Mouse (Mus musculus) thymus, adult 2 months (tissue): ENCODE results near the gene Nphp3. TPM values are rescaled to one million over a fixed set of nuclear protein-coding genes. Genes with fewer than 3 reads are reported as not detected.
A peak's percentile ranks its signal among the peaks of the same experiment; 100 is the strongest.

Experiments used
- DNase-seq: peaks from one replicate; pipeline ENCODE4 v3.0.0; 2021
- H3K27ac ChIP-seq: fragments of 200-500 bp; 2 replicates; pipeline ENCODE4 v1.5.1; 2012; ENCODE audit warnings: low read length, control low read depth; ENCODE audit not compliant: control insufficient read depth, insufficient read depth
- H3K27me3 ChIP-seq: fragments of 200-500 bp; 2 replicates; pipeline ENCODE4 v1.6.1; 2012; ENCODE audit warnings: mild to moderate bottlenecking, low read length, moderate library complexity, mixed read lengths; ENCODE audit not compliant: control insufficient read depth, insufficient read depth
- H3K36me3 ChIP-seq: fragments of 200-500 bp; 2 replicates; pipeline ENCODE4 v1.6.1; 2012; ENCODE audit warnings: mild to moderate bottlenecking, low read length, moderate library complexity; ENCODE audit not compliant: control insufficient read depth, insufficient read depth
- H3K4me1 ChIP-seq: fragments of 200-500 bp; replicated peaks from 2 replicates; pipeline ENCODE4 v1.6.1; 2012; ENCODE audit warnings: low read length; ENCODE audit not compliant: control insufficient read depth, insufficient read depth
- H3K4me3 ChIP-seq: fragments of 200-500 bp; 2 replicates; pipeline ENCODE4 v1.5.1; 2012; ENCODE audit warnings: mild to moderate bottlenecking, low read length, control low read depth, moderate library complexity; ENCODE audit not compliant: control insufficient read depth, insufficient read depth
- CTCF ChIP-seq: fragments of 200-500 bp; IDR thresholded peaks from 2 replicates; pipeline ENCODE4 v1.5.1; 2012; ENCODE audit warnings: mild to moderate bottlenecking, control low read depth, low read length, moderate library complexity, borderline replicate concordance; ENCODE audit not compliant: control insufficient read depth, poor library complexity, insufficient read depth; ENCODE audit errors: extremely low read depth
- POLR2A ChIP-seq: fragments of 200-500 bp; IDR thresholded peaks from 2 replicates; pipeline ENCODE4 v1.6.1; 2012; ENCODE audit warnings: mild to moderate bottlenecking, low read length, control low read depth, moderate library complexity; ENCODE audit not compliant: control insufficient read depth, poor library complexity, insufficient read depth; ENCODE audit errors: extremely low read depth
- WGBS: fragments of 180-500 bp; shearing (Covaris S2); methylation state at CpG from one replicate; pipeline ENCODE4 v1.1.7; 2018; 5-methylcytosine and 5-hydroxymethylcytosine counted together
- polyA plus RNA-seq: library from polyadenylated mRNA; depleted of rRNA; stranded (reverse); fragments of >200 nt; gene quantifications from 2 replicates; pipeline ENCODE4 v1.2.3, GENCODE M21; 2012

The Nphp3 gene
- polyA plus RNA-seq, 1 experiment: 4.9 TPM

GRCm38 (mm10) chr9:104062430-104063243 is 60.3 kb downstream of the Nphp3 start, which contains the start of gene Uba5:
TSS of gene Uba5 (minus strand) at chr9:104063134.
- 0 out of 2 replicates have a peak, but pooled peaks cover 2% of the 10 kb centered on the region for H3K36me3 ChIP-seq
- H3K4me3 ChIP-seq: peak within 1 kb of the TSS; percentile 99
- WGBS: under 1% methylated on average over 59 of the region's 59 CpGs
- H3K27ac ChIP-seq: peak within 1 kb of the TSS; percentile 18; the same call in 1 of the 2 replicates
- DNase-seq: peak; percentile 60
- TF ChIP-seq CTCF (no peak), POLR2A (no peak)
- no peaks in the 10 kb centered on the region for H3K27me3 ChIP-seq
- H3K4me1 ChIP-seq: peaks cover 6% of the 10 kb centered on the region

- no peak for TF ChIP-seq CTCF
- TF ChIP-seq POLR2A: no peak
- WGBS: under 1% methylated on average over 30 of the region's 30 CpGs
These were observed 61.1 kb downstream of the Nphp3 start, which contains the start of gene Acad11 for GRCm38 (mm10) chr9:104063244-104063961. TSS of gene Acad11 (plus strand) at chr9:104063377.

GRCm38 (mm10) chr9:104064571-104064970 is 62.2 kb downstream of the Nphp3 start:
- Histone ChIP-seq H3K4me1 (peaks cover 6% of the 10 kb centered on the region), H3K27me3 (no peaks in the 10 kb centered on the region), H3K27ac (no peak overlapping the region), H3K36me3 (no peaks in the 10 kb centered on the region), H3K4me3 (no peak overlapping the region)
- TF ChIP-seq POLR2A (no peak), CTCF (no peak)
- no peak for DNase-seq
- WGBS: 27% methylated on average over 1 of the region's 1 CpGs

More at GRCm38 (mm10) chr9:104063244-104063961, 61.1 kb downstream of the Nphp3 start, which contains the start of gene Acad11:
- peak within 1 kb of the TSS; percentile 18; the same call in 1 of the 2 replicates for H3K27ac ChIP-seq
- no peaks in the 10 kb centered on the region for H3K27me3 ChIP-seq
- H3K4me3 ChIP-seq: peak within 1 kb of the TSS; percentile 99
- DNase-seq: peak; percentile 75
- H3K36me3 ChIP-seq: no peaks in the 10 kb centered on the region
- peaks cover 6% of the 10 kb centered on the region for H3K4me1 ChIP-seq

GRCm38 (mm10) chr9:104070241-104070640 is 67.9 kb downstream of the Nphp3 start:
- Histone ChIP-seq H3K4me1 (no peaks in the 10 kb centered on the region), H3K27me3 (no peaks in the 10 kb centered on the region), H3K27ac (no peak overlapping the region), H3K4me3 (no peak overlapping the region), H3K36me3 (no peaks in the 10 kb centered on the region)
- TF ChIP-seq CTCF (no peak), POLR2A (no peak)
- DNase-seq: no peak
- WGBS: 86% methylated on average over 4 of the region's 4 CpGs

GRCm38 (mm10) chr9:104070863-104071604 is 68.7 kb downstream of the Nphp3 start:
- H3K4me1 ChIP-seq: no peaks in the 10 kb centered on the region
- H3K4me3 ChIP-seq: no peak overlapping the region
- H3K36me3 ChIP-seq: no peaks in the 10 kb centered on the region
- 90% methylated on average over 8 of the region's 8 CpGs for WGBS
- TF ChIP-seq CTCF (no peak), POLR2A (no peak)
- H3K27me3 ChIP-seq: no peaks in the 10 kb centered on the region
- no peak overlapping the region for H3K27ac ChIP-seq
- no peak for DNase-seq

GRCm38 (mm10) chr9:104075808-104076207 is 73.5 kb downstream of the Nphp3 start:
- no peak for DNase-seq
- TF ChIP-seq POLR2A (no peak), CTCF (no peak)
- 86% methylated on average over 2 of the region's 2 CpGs for WGBS
- H3K27me3 ChIP-seq: no peaks in the 10 kb centered on the region
- no peak overlapping the region for H3K27ac ChIP-seq
- no peak overlapping the region for H3K4me3 ChIP-seq
- no peaks in the 10 kb centered on the region for H3K4me1 ChIP-seq
- H3K36me3 ChIP-seq: no peaks in the 10 kb centered on the region
